In genomic region chr19:29522445-29523229, GRCm38 (mm10) we compare ENCODE assay signal across 7 mouse cellular contexts. TPM values are rescaled to one million over a fixed set of nuclear protein-coding genes. Genes with fewer than 3 reads are reported as not detected.
A peak's percentile ranks its signal among the peaks of the same experiment; 100 is the strongest.
DNase-seq lines count a peak whose midpoint lies in the region; ATAC-seq and TF ChIP-seq lines count a peak whose summit lies in the region.

No protein-coding gene starts in this region.

- ATAC-seq in erythroid progenitor cell, adult 5-6 weeks (replicated peaks; ENCODE audit: low FRiP score, poor library complexity, severe bottlenecking), result 0 out of 2 replicates have a peak, but pooled peaks have one; percentile 16

- DNase-seq in MEL (ENCODE audit: low read depth, low spot score), result peak; percentile 90
- DNase-seq in heart, postnatal 36 days, result peak; percentile 49 to 71
- peak; percentile 32 to 48 for DNase-seq in layer of hippocampus, postnatal 14 days (ENCODE audit: low spot score in 2 of 2)
- peak; percentile 33 for DNase-seq in lung, postnatal 36 days
- DNase-seq in right cerebral cortex, postnatal 10 days (ENCODE audit: low spot score in 2 of 2), result peak; percentile 48 to 63

- under 1% methylated on average over 91 of the region's 92 CpGs for WGBS in bone marrow, adult 2 months

- peaks cover 13 to 16% of the 10 kb centered on the region in 2 experiments for H3K4me1 ChIP-seq in MEL (ENCODE audit: control insufficient read depth in 1 of 2, insufficient read depth in 2 of 2, low read length in 2 of 2)
- no peaks in the 10 kb centered on the region for H3K4me1 ChIP-seq in bone marrow, adult 2 months (ENCODE audit: control insufficient read depth, insufficient read depth, low read length)

- peak overlapping the region; percentile 30 for H3K27ac ChIP-seq in MEL (ENCODE audit: control insufficient read depth, low read depth, low read length)
- peak overlapping the region; percentile 92; the same call in 1 of the 2 replicates for H3K27ac ChIP-seq in bone marrow, adult 2 months (ENCODE audit: control insufficient read depth, insufficient read depth, low read depth, low read length, poor library complexity)

- intact Hi-C loops in heart, postnatal 36 days (cut with DNase I), result loop anchor here (2.0 kb wide), 1 partner anchor 40 kb away; no protein-coding TSS in a partner anchor

- peaks cover 39% of the 10 kb centered on the region for H3K79me2 ChIP-seq in MEL (ENCODE audit: control insufficient read depth, insufficient read depth, low read length, poor library complexity)

- peaks cover 0 to 23% of the 10 kb centered on the region in 2 experiments; a peak in 2 of 4 replicates for H3K36me3 ChIP-seq in MEL (ENCODE audit: control insufficient read depth in 1 of 2, insufficient read depth in 2 of 2, low read length in 2 of 2)

- no peaks in the 10 kb centered on the region for H3K9me3 ChIP-seq in MEL (replicated peaks; ENCODE audit: insufficient read depth, low read length)

- no peak; a peak in 1 of 4 replicates for TF ChIP-seq POLR2A in MEL (IDR thresholded peaks at IDR 0.05; ENCODE audit: control insufficient read depth in 1 of 2, insufficient read depth in 1 of 2, low read depth in 1 of 2, low read length in 2 of 2, poor library complexity in 1 of 2)
- TF ChIP-seq POLR2A in bone marrow, adult 2 months (IDR thresholded peaks at IDR 0.05; ENCODE audit: borderline replicate concordance, control insufficient read depth, low read depth, low read length), result no peak

- peak overlapping the region; percentile 67 to 81 for H3K4me3 ChIP-seq in MEL (ENCODE audit: control insufficient read depth in 1 of 2, insufficient read depth in 1 of 2, low read depth in 2 of 2, low read length in 2 of 2)
- peak overlapping the region; percentile 92 for H3K4me3 ChIP-seq in bone marrow, adult 2 months (replicated peaks; ENCODE audit: control insufficient read depth, low read depth, low read length)

- H3K9ac ChIP-seq in MEL (ENCODE audit: control insufficient read depth, low read depth, low read length, poor library complexity, severe bottlenecking), result peak overlapping the region; percentile 90

- no peak; a peak in 1 of 6 replicates for TF ChIP-seq CTCF in MEL (IDR thresholded peaks at IDR 0.05 in 2 of 3, conservative IDR thresholded peaks at IDR 0.05 in 1 of 3; ENCODE audit: control insufficient read depth in 1 of 3, insufficient read depth in 1 of 3, low read depth in 2 of 3, low read length in 3 of 3, poor library complexity in 1 of 3, severe bottlenecking in 1 of 3)
- TF ChIP-seq CTCF in bone marrow, adult 2 months (IDR thresholded peaks at IDR 0.05; ENCODE audit: control insufficient read depth, insufficient read depth, low read length), result no peak

- no peak for TF ChIP-seq EP300 in MEL (IDR thresholded peaks at IDR 0.05; ENCODE audit: low read depth in 1 of 2, low read length in 2 of 2)

- TF ChIP-seq RAD21 in MEL (IDR thresholded peaks at IDR 0.05; ENCODE audit: low read depth, low read length), result no peak

- H3K27me3 ChIP-seq in MEL (ENCODE audit: control insufficient read depth in 1 of 2, insufficient read depth in 2 of 2, low read length in 2 of 2), result no peaks in the 10 kb centered on the region

TF ChIP-seq in MEL, 35 proteins besides CTCF, POLR2A, EP300 and RAD21:
- TF ChIP-seq CHD1 (IDR thresholded peaks at IDR 0.05; ENCODE audit: low read depth, low read length), result no peak
- no peak for TF ChIP-seq MAZ (IDR thresholded peaks at IDR 0.05; ENCODE audit: low read depth, low read length)
- TF ChIP-seq UBTF (IDR thresholded peaks at IDR 0.05; ENCODE audit: borderline replicate concordance, insufficient read depth, low read depth, low read length), result peak; percentile 92

RNA-seq across cellular contexts. Expression of gene Ric1, which starts 0.6 kb away (rescaled TPM):
- total RNA-seq in MEL (2012; rRNA removed), result 41.0 and 43.8 TPM in 2 replicates
- polyA plus RNA-seq in MEL (2012; ENCODE audit: insufficient read depth in 1 of 2, insufficient read length in 2 of 2, low read depth in 1 of 2, low replicate concordance in 2 of 2, missing spikeins in 1 of 2), result 10 to 100 TPM; 54.2 to 77.2 TPM
- polyA plus RNA-seq in bone marrow, adult 2 months (2011; ENCODE audit: insufficient read depth, insufficient read length, low replicate concordance, missing spikeins), result 2.9 and 5.7 TPM in 2 replicates
- 4.3 and 5.9 TPM in 2 replicates for total RNA-seq in erythroid progenitor cell, adult 5-6 weeks (2015; ENCODE audit: low replicate concordance)
- total RNA-seq in erythroid progenitor cell, adult 5-6 weeks (2017; ENCODE audit: low replicate concordance), result 1.9 and 2.3 TPM in 2 replicates
- total RNA-seq in heart, postnatal 36 days (2021), result 10 to 100 TPM; 23.6 to 25.0 TPM
- 10 to 100 TPM; 45.4 to 46.1 TPM for total RNA-seq in layer of hippocampus, postnatal 14 days (2021)

Comparison
In these comparisons a context has a peak if more than half of its experiments do, and no peak if none do; other contexts are left out.
1. Peak in every context shown above with its lines: DNase-seq, ATAC-seq, H3K4me3 ChIP-seq and H3K27ac ChIP-seq.
2. DNase-seq: peak in every context shown above with its lines; median percentile 90 in MEL; 60 in heart, postnatal 36 days; 56 in right cerebral cortex, postnatal 10 days; 40 in layer of hippocampus, postnatal 14 days; 33 in lung, postnatal 36 days.